Mouse (Mus musculus) heart, embryonic 13.5 days (tissue): ENCODE data around the gene Mga. TPM values are rescaled to one million over a fixed set of nuclear protein-coding genes. Genes with fewer than 3 reads are reported as not detected.

ENCODE experiments used
- ATAC-seq: fragments of 200-750 bp; cut with Nextera tagmentation; 2 replicates; pipeline ENCODE4 v1.8.0; 2017; ENCODE audit warnings: moderate TSS enrichment; ENCODE audit not compliant: insufficient number of reproducible peaks, low FRiP score, low TSS enrichment; ENCODE audit errors: extremely low read depth
- H3K27ac ChIP-seq: fragments of 300-500 bp; sonication (generic); replicated peaks from 2 replicates; pipeline ENCODE4 v1.5.1; 2015; ENCODE audit warnings: moderate library complexity, mild to moderate bottlenecking, inconsistent platforms
- H3K27me3 ChIP-seq: fragments of 300-500 bp; sonication (generic); replicated peaks from 2 replicates; pipeline ENCODE4 v1.6.1; 2015; ENCODE audit warnings: mild to moderate bottlenecking, inconsistent platforms
- H3K36me3 ChIP-seq: fragments of 300-500 bp; sonication (generic); 2 replicates; pipeline ENCODE4 v1.6.1; 2015; ENCODE audit warnings: mild to moderate bottlenecking, inconsistent platforms
- H3K4me1 ChIP-seq: fragments of 300-500 bp; sonication (generic); 2 replicates; pipeline ENCODE4 v1.6.1; 2015; ENCODE audit warnings: inconsistent platforms
- H3K4me2 ChIP-seq: fragments of 300-500 bp; sonication (generic); 2 replicates; pipeline ENCODE4 v1.6.1; 2015; ENCODE audit warnings: inconsistent platforms, mild to moderate bottlenecking, moderate library complexity
- H3K4me3 ChIP-seq: fragments of 300-500 bp; sonication (generic); 2 replicates; pipeline ENCODE4 v1.5.1; 2015; ENCODE audit warnings: moderate library complexity, mild to moderate bottlenecking, inconsistent platforms
- H3K9ac ChIP-seq: fragments of 300-500 bp; sonication (generic); 2 replicates; pipeline ENCODE4 v1.6.1; 2015; ENCODE audit warnings: inconsistent platforms, mild to moderate bottlenecking, moderate library complexity
- H3K9me3 ChIP-seq: fragments of 300-500 bp; sonication (generic); 2 replicates; pipeline ENCODE4 v1.6.1; 2016; ENCODE audit warnings: inconsistent platforms
- WGBS: fragments of 180-500 bp; shearing (Covaris S2); methylation state at CpG from one replicate; pipeline ENCODE4 v1.1.7; 2015; ENCODE audit warnings: mixed read lengths; 5-methylcytosine and 5-hydroxymethylcytosine counted together
- polyA plus RNA-seq: library from polyadenylated mRNA; unstranded; fragments of >200 nt; fragmentation: Nextera tagmentation; extraction: Ambion mirVana; gene quantifications from 2 replicates; pipeline ENCODE4 v1.2.1, GENCODE M21; 2015

Gene Mga
- polyA plus RNA-seq, 1 experiment from 2014 or later: 15.4 TPM

GRCm38 (mm10) chr2:119916007-119916406, 19.0 kb downstream of the Mga start:
- 0 out of 2 replicates have a peak, but pooled peaks cover 3% of the 10 kb centered on the region for H3K4me1 ChIP-seq
- H3K9ac ChIP-seq: no peak overlapping the region
- no peak overlapping the region for H3K4me2 ChIP-seq
- peaks cover 3% of the 10 kb centered on the region; the same call in 1 of the 2 replicates for H3K9me3 ChIP-seq
- no peaks in the 10 kb centered on the region for H3K27me3 ChIP-seq
- no peak for ATAC-seq
- H3K4me3 ChIP-seq: no peak overlapping the region
- H3K27ac ChIP-seq: no peak overlapping the region
- H3K36me3 ChIP-seq: peaks cover 31% of the 10 kb centered on the region

- Histone ChIP-seq H3K27me3 (no peaks in the 10 kb centered on the region), H3K9me3 (peaks cover 3% of the 10 kb centered on the region; the same call in 1 of the 2 replicates), H3K4me1 (0 out of 2 replicates have a peak, but pooled peaks cover 3% of the 10 kb centered on the region), H3K9ac (no peak overlapping the region), H3K36me3 (peaks cover 44% of the 10 kb centered on the region), H3K4me2 (no peak overlapping the region), H3K27ac (no peak overlapping the region), H3K4me3 (no peak overlapping the region)
- no peak for ATAC-seq
- 38% methylated on average over 1 of the region's 1 CpGs for WGBS
Measured at GRCm38 (mm10) chr2:119917631-119918369, 20.8 kb downstream of the Mga start.

- no peak overlapping the region for H3K4me3 ChIP-seq
- no peak overlapping the region for H3K27ac ChIP-seq
- H3K9ac ChIP-seq: no peak overlapping the region
- 38% methylated on average over 9 of the region's 9 CpGs for WGBS
- ATAC-seq: no peak
- peaks cover 19% of the 10 kb centered on the region for H3K36me3 ChIP-seq
- H3K27me3 ChIP-seq: no peaks in the 10 kb centered on the region
- no peak overlapping the region for H3K4me2 ChIP-seq
- no peaks in the 10 kb centered on the region for H3K9me3 ChIP-seq
- peaks cover 22% of the 10 kb centered on the region for H3K4me1 ChIP-seq
Measured at GRCm38 (mm10) chr2:119970571-119970970, 73.5 kb downstream of the Mga start.

- 68% methylated on average over 3 of the region's 3 CpGs for WGBS
- H3K4me1 ChIP-seq: peaks cover 22% of the 10 kb centered on the region
Measured at GRCm38 (mm10) chr2:119971316-119971715, 74.3 kb downstream of the Mga start.

GRCm38 (mm10) chr2:119971837-119972536, 75.0 kb downstream of the Mga start:
- WGBS: 2% methylated on average over 32 of the region's 32 CpGs
- peaks cover 22% of the 10 kb centered on the region for H3K4me1 ChIP-seq
- peak overlapping the region; percentile 87 for H3K4me2 ChIP-seq
- H3K27ac ChIP-seq: peak overlapping the region; percentile 78
- peak overlapping the region; percentile 93 for H3K9ac ChIP-seq
- peak overlapping the region; percentile 87 for H3K4me3 ChIP-seq
- ATAC-seq: peak; percentile 96
- H3K9me3 ChIP-seq: no peaks in the 10 kb centered on the region
- H3K36me3 ChIP-seq: peaks cover 6% of the 10 kb centered on the region
- H3K27me3 ChIP-seq: no peaks in the 10 kb centered on the region

More at GRCm38 (mm10) chr2:119971316-119971715, 74.3 kb downstream of the Mga start:
- Histone ChIP-seq H3K27me3 (no peaks in the 10 kb centered on the region), H3K4me3 (peak overlapping the region; percentile 87), H3K9me3 (no peaks in the 10 kb centered on the region), H3K27ac (peak overlapping the region; percentile 78; the same call in 1 of the 2 replicates), H3K9ac (no peak overlapping the region), H3K36me3 (peaks cover 12% of the 10 kb centered on the region), H3K4me2 (peak overlapping the region; percentile 87)
- no peak for ATAC-seq

- peak within 1 kb of the TSS; percentile 93 for H3K9ac ChIP-seq
Measured at GRCm38 (mm10) chr2:119972537-119972879, 75.5 kb downstream of the Mga start, which contains the start of gene Mapkbp1. Gene Mapkbp1, plus strand, starts transcription at chr2:119972699.

GRCm38 (mm10) chr2:119980343-119980986, 83.4 kb downstream of the Mga start:
- no peak for ATAC-seq
- no peak overlapping the region for H3K4me2 ChIP-seq
- no peaks in the 10 kb centered on the region for H3K27me3 ChIP-seq
- 83% methylated on average over 7 of the region's 7 CpGs for WGBS
- no peak overlapping the region for H3K27ac ChIP-seq
- no peak overlapping the region for H3K4me3 ChIP-seq
- H3K9ac ChIP-seq: no peak overlapping the region
- H3K9me3 ChIP-seq: no peaks in the 10 kb centered on the region
- peaks cover 4% of the 10 kb centered on the region for H3K36me3 ChIP-seq
- peaks cover 13% of the 10 kb centered on the region; the same call in 1 of the 2 replicates for H3K4me1 ChIP-seq

More at GRCm38 (mm10) chr2:119972537-119972879, 75.5 kb downstream of the Mga start, which contains the start of gene Mapkbp1:
- no peaks in the 10 kb centered on the region for H3K27me3 ChIP-seq
- H3K4me2 ChIP-seq: peak within 1 kb of the TSS; percentile 87
- WGBS: under 1% methylated on average over 19 of the region's 19 CpGs
- H3K27ac ChIP-seq: peak within 1 kb of the TSS; percentile 78
- no peaks in the 10 kb centered on the region for H3K9me3 ChIP-seq
- ATAC-seq: peak; percentile 58; the same call in 1 of the 2 replicates
- peaks cover 22% of the 10 kb centered on the region for H3K4me1 ChIP-seq
- peak within 1 kb of the TSS; percentile 87 for H3K4me3 ChIP-seq
- peaks cover 6% of the 10 kb centered on the region for H3K36me3 ChIP-seq

- Histone ChIP-seq H3K9me3 (no peaks in the 10 kb centered on the region), H3K27me3 (no peaks in the 10 kb centered on the region), H3K4me3 (no peak overlapping the region), H3K4me2 (no peak overlapping the region), H3K9ac (no peak overlapping the region), H3K36me3 (peaks cover 4% of the 10 kb centered on the region), H3K27ac (no peak overlapping the region), H3K4me1 (peaks cover 20% of the 10 kb centered on the region)
- WGBS: 71% methylated on average over 2 of the region's 2 CpGs
- ATAC-seq: no peak
Measured at GRCm38 (mm10) chr2:119981631-119982030, 84.6 kb downstream of the Mga start.

GRCm38 (mm10) chr2:119985871-119986270, 88.8 kb downstream of the Mga start:
- Histone ChIP-seq H3K9me3 (no peaks in the 10 kb centered on the region), H3K36me3 (peaks cover 8% of the 10 kb centered on the region), H3K4me1 (peaks cover 14% of the 10 kb centered on the region), H3K27ac (no peak overlapping the region), H3K4me3 (no peak overlapping the region), H3K27me3 (no peaks in the 10 kb centered on the region), H3K9ac (no peak overlapping the region), H3K4me2 (no peak overlapping the region)
- WGBS: 58% methylated on average over 8 of the region's 8 CpGs
- ATAC-seq: no peak

- no peak overlapping the region for H3K27ac ChIP-seq
- H3K4me2 ChIP-seq: no peak overlapping the region
- H3K36me3 ChIP-seq: peaks cover 8% of the 10 kb centered on the region
- WGBS: 62% methylated on average over 6 of the region's 6 CpGs
- H3K4me1 ChIP-seq: peaks cover 14% of the 10 kb centered on the region
- H3K9ac ChIP-seq: no peak overlapping the region
- no peak for ATAC-seq
- H3K27me3 ChIP-seq: no peaks in the 10 kb centered on the region
- H3K4me3 ChIP-seq: no peak overlapping the region
- no peaks in the 10 kb centered on the region for H3K9me3 ChIP-seq
Measured at GRCm38 (mm10) chr2:119986369-119986768, 89.3 kb downstream of the Mga start.

- Histone ChIP-seq H3K4me2 (no peak overlapping the region), H3K4me3 (no peak overlapping the region), H3K9ac (no peak overlapping the region), H3K27me3 (no peaks in the 10 kb centered on the region), H3K9me3 (no peaks in the 10 kb centered on the region), H3K36me3 (0 out of 2 replicates have a peak, but pooled peaks cover 4% of the 10 kb centered on the region), H3K27ac (no peak overlapping the region), H3K4me1 (peaks cover 14% of the 10 kb centered on the region)
- WGBS: 86% methylated on average over 2 of the region's 2 CpGs
- ATAC-seq: no peak
Measured at GRCm38 (mm10) chr2:119987441-119987840, 90.4 kb downstream of the Mga start.
